Mouse (Mus musculus): Measurements from ENCODE around the gene Asb11. TPM values are rescaled to one million over a fixed set of nuclear protein-coding genes. Genes with fewer than 3 reads are reported as not detected.

The Asb11 gene
- polyA plus RNA-seq, 1 experiment from 2014 or later = not detected

GRCm38 (mm10) chrX:164446835-164447681 is 10.3 kb downstream of the Asb11 start:
- H3K36me3 ChIP-seq = no peaks in the 10 kb centered on the region
- ATAC-seq (ENCODE audit: insufficient read depth, low FRiP score, low read depth) = no peak
- WGBS = 82% methylated on average over 9 of the region's 9 CpGs

GRCm38 (mm10) chrX:164447682-164448071 is 10.9 kb downstream of the Asb11 start:
- Histone ChIP-seq H3K27ac (no peak overlapping the region), H3K4me2 (no peak overlapping the region), H3K36me3 (no peaks in the 10 kb centered on the region), H3K9ac (no peak overlapping the region), H3K4me3 (replicated peaks) (no peak overlapping the region), H3K27me3 (replicated peaks) (no peaks in the 10 kb centered on the region), H3K4me1 (no peaks in the 10 kb centered on the region), H3K9me3 (no peaks in the 10 kb centered on the region)
- 83% methylated on average over 2 of the region's 2 CpGs for WGBS
- ATAC-seq (ENCODE audit: insufficient read depth, low FRiP score, low read depth) = no peak; the same call in 1 of the 2 replicates

More at GRCm38 (mm10) chrX:164446835-164447681, 10.3 kb downstream of the Asb11 start:
- H3K9ac ChIP-seq = no peak overlapping the region
- no peaks in the 10 kb centered on the region for H3K4me1 ChIP-seq
- no peaks in the 10 kb centered on the region for H3K9me3 ChIP-seq
- no peak overlapping the region for H3K4me2 ChIP-seq
- H3K27me3 ChIP-seq (replicated peaks) = no peaks in the 10 kb centered on the region
- H3K27ac ChIP-seq = no peak overlapping the region
- H3K4me3 ChIP-seq (replicated peaks) = no peak overlapping the region

GRCm38 (mm10) chrX:164449201-164449600 is 12.4 kb downstream of the Asb11 start:
- Histone ChIP-seq H3K9me3 (no peaks in the 10 kb centered on the region), H3K4me2 (no peak overlapping the region), H3K27me3 (replicated peaks) (no peaks in the 10 kb centered on the region), H3K4me1 (no peaks in the 10 kb centered on the region), H3K27ac (no peak overlapping the region), H3K4me3 (replicated peaks) (no peak overlapping the region), H3K36me3 (no peaks in the 10 kb centered on the region), H3K9ac (no peak overlapping the region)
- WGBS = 27% methylated on average over 3 of the region's 3 CpGs
- ATAC-seq (ENCODE audit: insufficient read depth, low FRiP score, low read depth) = no peak

- no peak overlapping the region for H3K4me3 ChIP-seq (replicated peaks)
- 67% methylated on average over 6 of the region's 6 CpGs for WGBS
Observed at GRCm38 (mm10) chrX:164459205-164459878, 22.5 kb downstream of the Asb11 start.

GRCm38 (mm10) chrX:164502258-164502657 is 65.5 kb downstream of the Asb11 start:
- no peak overlapping the region for H3K4me2 ChIP-seq
- no peak overlapping the region for H3K9ac ChIP-seq
- H3K9me3 ChIP-seq = no peaks in the 10 kb centered on the region
- no peaks in the 10 kb centered on the region for H3K36me3 ChIP-seq
- H3K27me3 ChIP-seq (replicated peaks) = no peaks in the 10 kb centered on the region
- no peak overlapping the region for H3K27ac ChIP-seq
- H3K4me1 ChIP-seq = no peaks in the 10 kb centered on the region
- no peak for ATAC-seq (ENCODE audit: insufficient read depth, low FRiP score, low read depth)
- no peak overlapping the region for H3K4me3 ChIP-seq (replicated peaks)
- WGBS = 64% methylated on average over 2 of the region's 2 CpGs

More at GRCm38 (mm10) chrX:164459205-164459878, 22.5 kb downstream of the Asb11 start:
- no peaks in the 10 kb centered on the region for H3K27me3 ChIP-seq (replicated peaks)
- no peak overlapping the region for H3K9ac ChIP-seq
- ATAC-seq (ENCODE audit: insufficient read depth, low FRiP score, low read depth) = no peak
- no peaks in the 10 kb centered on the region for H3K36me3 ChIP-seq
- H3K9me3 ChIP-seq = no peaks in the 10 kb centered on the region
- no peaks in the 10 kb centered on the region for H3K4me1 ChIP-seq
- no peak overlapping the region for H3K27ac ChIP-seq
- H3K4me2 ChIP-seq = no peak overlapping the region

- WGBS = 70% methylated on average over 10 of the region's 10 CpGs
- ATAC-seq (ENCODE audit: insufficient read depth, low FRiP score, low read depth) = no peak
Observed at GRCm38 (mm10) chrX:164505709-164506498, 69.1 kb downstream of the Asb11 start, which contains the start of gene Asb9. Gene Asb9 (plus strand): TSS chrX:164506327.

GRCm38 (mm10) chrX:164507068-164507467 is 70.3 kb downstream of the Asb11 start:
- no peak for ATAC-seq (ENCODE audit: insufficient read depth, low FRiP score, low read depth)
- Histone ChIP-seq H3K4me3 (replicated peaks) (no peak overlapping the region), H3K27ac (no peak overlapping the region), H3K9ac (no peak overlapping the region), H3K9me3 (no peaks in the 10 kb centered on the region), H3K4me2 (no peak overlapping the region), H3K4me1 (no peaks in the 10 kb centered on the region), H3K27me3 (replicated peaks) (no peaks in the 10 kb centered on the region), H3K36me3 (no peaks in the 10 kb centered on the region)
- 82% methylated on average over 4 of the region's 4 CpGs for WGBS

More at GRCm38 (mm10) chrX:164505709-164506498, 69.1 kb downstream of the Asb11 start, which contains the start of gene Asb9:
- no peak within 1 kb of the TSS for H3K4me3 ChIP-seq (replicated peaks)
- H3K4me1 ChIP-seq = no peaks in the 10 kb centered on the region
- H3K4me2 ChIP-seq = no peak within 1 kb of the TSS
- H3K27ac ChIP-seq = no peak within 1 kb of the TSS
- no peaks in the 10 kb centered on the region for H3K36me3 ChIP-seq
- H3K9me3 ChIP-seq = no peaks in the 10 kb centered on the region
- no peak within 1 kb of the TSS for H3K9ac ChIP-seq
- H3K27me3 ChIP-seq (replicated peaks) = no peaks in the 10 kb centered on the region

GRCm38 (mm10) chrX:164508728-164509127 is 71.9 kb downstream of the Asb11 start:
- Histone ChIP-seq H3K4me1 (no peaks in the 10 kb centered on the region), H3K4me2 (no peak overlapping the region), H3K9ac (no peak overlapping the region), H3K27ac (no peak overlapping the region), H3K4me3 (replicated peaks) (no peak overlapping the region), H3K36me3 (no peaks in the 10 kb centered on the region), H3K27me3 (replicated peaks) (no peaks in the 10 kb centered on the region), H3K9me3 (no peaks in the 10 kb centered on the region)
- 36% methylated on average over 3 of the region's 3 CpGs for WGBS
- no peak for ATAC-seq (ENCODE audit: insufficient read depth, low FRiP score, low read depth)

Other genes starting within 250 kb of the Asb11 start
- 0.39 and 0.64 TPM in 2 replicates for gene Bmx, start 178.8 kb upstream of the Asb11 start, polyA plus RNA-seq (2015; fragmentation: Nextera tagmentation; extraction: Ambion mirVana)
- gene Pir, start 167.6 kb upstream of the Asb11 start, polyA plus RNA-seq (2015; fragmentation: Nextera tagmentation; extraction: Ambion mirVana) = 8.8 and 11.2 TPM in 2 replicates
- 5.5 and 6.3 TPM in 2 replicates for gene Vegfd, start 63.6 kb upstream of the Asb11 start, polyA plus RNA-seq (2015; fragmentation: Nextera tagmentation; extraction: Ambion mirVana)
- gene Piga, start 17.2 kb upstream of the Asb11 start, polyA plus RNA-seq (2015; fragmentation: Nextera tagmentation; extraction: Ambion mirVana) = 14.5 and 15.0 TPM in 2 replicates
- not detected in 2 replicates for gene Asb9, start 69.3 kb downstream of the Asb11 start, polyA plus RNA-seq (2015; fragmentation: Nextera tagmentation; extraction: Ambion mirVana)